Mouse (Mus musculus): ENCODE measurements around the gene Gstm7. TPM values are rescaled to one million over a fixed set of nuclear protein-coding genes. Genes with fewer than 3 reads are reported as not detected.
"Not testable (repeated sequence)": the region's sequence is repeated elsewhere in the genome, so short reads cannot be mapped to it uniquely, and the experiment has no call there.

Gene Gstm7
- 37.7 and 38.9 TPM in 2 replicates for polyA plus RNA-seq (2016; fragmentation: Nextera tagmentation; extraction: Ambion mirVana)

DNA sequence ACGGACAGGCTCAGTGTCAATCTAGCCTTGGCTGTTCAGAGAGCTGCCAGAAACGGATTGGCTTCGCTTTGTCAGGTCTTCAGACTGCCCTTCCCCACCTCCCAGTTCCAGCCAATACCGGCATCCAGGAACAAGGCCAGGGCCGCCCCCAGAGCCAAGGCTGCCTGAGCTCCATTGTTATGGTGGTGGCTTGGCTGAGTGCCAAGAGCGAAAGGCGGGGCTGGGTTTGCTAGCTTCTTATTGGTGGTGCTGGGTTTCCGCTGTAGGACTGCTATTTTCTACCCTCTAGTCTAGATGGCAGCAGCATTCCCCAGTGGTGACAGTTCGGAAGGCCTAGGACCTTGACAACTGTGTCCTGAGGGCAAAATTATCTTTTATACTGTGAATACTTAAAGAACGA lies at the start of gene Gstm7:
TSS of gene Gstm7 (minus strand) at position 148 of the 400 bp plus-strand sequence.
- ATAC-seq (ENCODE audit: insufficient number of reproducible peaks, insufficient read depth, low FRiP score, low TSS enrichment, low read depth), result peak; percentile 96
- Histone ChIP-seq H3K9me3 (no peaks in the 10 kb centered on the region), H3K36me3 (no peaks in the 10 kb centered on the region), H3K9ac (replicated peaks) (peak within 1 kb of the TSS; percentile 23; the same call in 1 of the 2 replicates), H3K27me3 (no peaks in the 10 kb centered on the region; the same call in 1 of the 2 replicates), H3K27ac (peak within 1 kb of the TSS; percentile 68), H3K4me3 (replicated peaks) (peak within 1 kb of the TSS; percentile 30), H3K4me1 (replicated peaks) (0 out of 2 replicates have a peak, but pooled peaks cover 6% of the 10 kb centered on the region), H3K4me2 (peak within 1 kb of the TSS; percentile 57)
- WGBS, result 8% methylated on average over 10 of the region's 10 CpGs

DNA sequence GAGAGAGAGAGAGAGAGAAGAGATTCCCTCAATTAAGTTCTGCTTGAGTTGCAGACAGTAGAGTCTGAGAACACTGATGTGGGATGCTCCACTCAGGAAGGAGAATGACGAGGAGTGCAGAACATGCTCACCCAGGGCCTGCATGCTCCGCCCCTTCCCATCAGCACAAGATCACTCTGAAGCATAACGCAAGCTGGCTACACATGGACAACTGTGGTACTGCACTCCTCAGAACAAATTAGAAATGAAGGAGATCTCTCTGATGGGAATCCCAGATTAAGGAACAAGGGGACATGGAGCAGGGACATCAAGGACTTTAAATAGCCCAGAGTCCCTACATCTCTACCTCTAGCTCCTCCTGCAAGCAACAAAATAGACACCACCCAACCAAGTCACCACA lies 49.6 kb upstream of the Gstm7 start:
- Histone ChIP-seq H3K27me3 (no peaks in the 10 kb centered on the region), H3K27ac (no peak overlapping the region), H3K9me3 (no peaks in the 10 kb centered on the region), H3K4me1 (replicated peaks) (peaks cover 2% of the 10 kb centered on the region; the same call in 1 of the 2 replicates), H3K9ac (replicated peaks) (no peak overlapping the region), H3K36me3 (no peaks in the 10 kb centered on the region), H3K4me2 (no peak overlapping the region), H3K4me3 (replicated peaks) (no peak overlapping the region)
- WGBS, result 66% methylated on average over 3 of the region's 3 CpGs
- no peak for ATAC-seq (ENCODE audit: insufficient number of reproducible peaks, insufficient read depth, low FRiP score, low TSS enrichment, low read depth)

DNA sequence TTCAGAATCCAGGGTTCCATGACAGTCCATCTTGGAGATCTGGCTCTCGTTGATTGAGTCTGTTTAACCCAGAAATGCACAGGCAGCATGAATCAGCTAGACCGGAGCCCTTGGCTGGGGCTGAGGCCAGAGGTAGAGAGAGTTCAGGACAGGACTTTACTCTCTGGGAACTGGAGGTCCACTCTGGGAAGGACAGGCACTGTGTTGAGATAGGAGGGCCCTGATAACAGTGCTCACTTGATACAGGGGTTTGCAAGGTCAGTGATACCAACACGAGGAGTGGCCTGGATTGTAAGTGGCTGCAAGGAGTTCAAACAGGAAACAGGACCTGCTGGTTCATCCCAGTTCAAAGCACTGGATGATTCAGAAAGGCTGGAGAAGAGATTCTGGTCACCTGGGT lies 46.1 kb upstream of the Gstm7 start:
- H3K4me3 ChIP-seq (replicated peaks), result no peak overlapping the region
- H3K27me3 ChIP-seq, result no peaks in the 10 kb centered on the region; the same call in 1 of the 2 replicates
- H3K9me3 ChIP-seq, result no peaks in the 10 kb centered on the region
- ATAC-seq (ENCODE audit: insufficient number of reproducible peaks, insufficient read depth, low FRiP score, low TSS enrichment, low read depth), result no peak
- no peaks in the 10 kb centered on the region for H3K4me1 ChIP-seq (replicated peaks)
- H3K9ac ChIP-seq (replicated peaks), result no peak overlapping the region
- H3K27ac ChIP-seq, result no peak overlapping the region
- no peak overlapping the region for H3K4me2 ChIP-seq
- no peaks in the 10 kb centered on the region for H3K36me3 ChIP-seq
- 79% methylated on average over 3 of the region's 3 CpGs for WGBS

DNA sequence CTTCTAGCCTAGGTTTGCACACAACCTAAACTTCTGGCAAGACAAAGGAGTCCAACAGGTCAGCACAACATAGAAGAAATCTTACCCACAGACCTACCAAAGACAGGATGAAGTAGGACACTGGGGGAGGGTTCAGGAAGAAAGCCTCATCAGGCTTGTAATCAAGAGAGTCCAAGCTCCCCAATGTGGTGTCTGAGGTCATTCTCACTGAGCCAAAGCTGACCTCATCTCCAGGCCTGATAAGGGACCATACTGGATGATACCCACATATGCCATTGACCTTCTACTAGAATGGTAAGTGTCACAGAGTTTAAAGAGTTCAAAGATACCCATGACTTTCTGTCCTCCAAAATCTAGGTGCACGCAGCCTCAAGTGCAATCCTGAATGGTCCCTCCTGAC lies 42.6 kb upstream of the Gstm7 start:
- ATAC-seq (ENCODE audit: insufficient number of reproducible peaks, insufficient read depth, low FRiP score, low TSS enrichment, low read depth), result no peak
- Histone ChIP-seq H3K4me3 (replicated peaks) (no peak overlapping the region), H3K4me2 (no peak overlapping the region), H3K9ac (replicated peaks) (no peak overlapping the region), H3K9me3 (no peaks in the 10 kb centered on the region), H3K36me3 (no peaks in the 10 kb centered on the region), H3K4me1 (replicated peaks) (no peaks in the 10 kb centered on the region), H3K27ac (no peak overlapping the region), H3K27me3 (no peaks in the 10 kb centered on the region; the same call in 1 of the 2 replicates)
- WGBS, result 92% methylated on average over 1 of the region's 1 CpGs

DNA sequence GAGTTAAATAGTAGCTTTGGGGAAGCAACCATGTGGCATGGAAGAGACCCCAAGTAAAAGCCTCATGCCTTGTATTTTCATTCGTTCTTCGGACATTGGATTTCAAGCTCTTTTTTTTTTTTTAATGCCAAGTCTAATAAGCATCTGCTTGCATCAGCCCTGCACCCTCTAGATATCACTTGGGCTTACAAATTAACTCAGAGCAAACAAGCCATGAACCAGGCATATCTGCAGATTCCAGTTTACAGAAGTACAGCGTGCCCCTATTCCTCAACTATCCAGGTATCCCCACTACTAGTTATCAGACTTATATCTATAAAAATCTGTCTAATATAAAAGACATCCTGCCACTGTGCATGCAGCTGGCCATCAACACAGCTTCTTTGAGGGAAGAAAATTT lies 40.5 kb upstream of the Gstm7 start:
- H3K9me3 ChIP-seq, result no peaks in the 10 kb centered on the region
- WGBS, result 88% methylated on average over 3 of the region's 3 CpGs

DNA sequence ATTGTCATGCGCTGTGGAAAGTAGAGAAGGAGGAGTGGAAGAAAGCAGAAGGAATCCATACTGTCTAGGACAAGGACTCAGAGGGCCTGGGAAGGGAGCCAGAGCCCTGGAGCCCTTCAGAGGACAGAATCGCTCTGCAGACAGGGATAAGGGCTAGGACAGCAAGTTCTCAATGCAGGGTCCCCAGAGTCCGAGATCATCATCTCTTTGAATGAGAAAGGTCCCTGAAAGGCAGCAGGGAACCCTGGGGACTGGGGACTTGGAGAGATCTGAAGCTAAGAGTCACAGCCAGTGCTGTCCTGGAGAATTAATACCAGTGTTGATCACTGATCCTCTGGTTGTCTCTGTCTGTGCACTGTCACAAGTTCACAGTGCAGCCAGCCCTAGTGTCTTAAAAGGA lies 39.5 kb upstream of the Gstm7 start:
- not testable (repeated sequence) for H3K4me3 ChIP-seq (replicated peaks); H3K9ac ChIP-seq (replicated peaks); H3K27me3 ChIP-seq; H3K4me2 ChIP-seq; ATAC-seq (ENCODE audit: insufficient number of reproducible peaks, insufficient read depth, low FRiP score, low TSS enrichment, low read depth); H3K36me3 ChIP-seq; H3K27ac ChIP-seq; H3K4me1 ChIP-seq (replicated peaks); H3K9me3 ChIP-seq
- WGBS, result 56% methylated on average over 3 of the region's 3 CpGs

More for the DNA sequence above, 40.5 kb upstream of the Gstm7 start:
- no peaks in the 10 kb centered on the region for H3K36me3 ChIP-seq
- no peak for ATAC-seq (ENCODE audit: insufficient number of reproducible peaks, insufficient read depth, low FRiP score, low TSS enrichment, low read depth)
- no peak overlapping the region for H3K9ac ChIP-seq (replicated peaks)
- no peaks in the 10 kb centered on the region; the same call in 1 of the 2 replicates for H3K27me3 ChIP-seq
- H3K4me3 ChIP-seq (replicated peaks), result no peak overlapping the region
- H3K4me2 ChIP-seq, result no peak overlapping the region
- H3K4me1 ChIP-seq (replicated peaks), result no peaks in the 10 kb centered on the region
- no peak overlapping the region for H3K27ac ChIP-seq

DNA sequence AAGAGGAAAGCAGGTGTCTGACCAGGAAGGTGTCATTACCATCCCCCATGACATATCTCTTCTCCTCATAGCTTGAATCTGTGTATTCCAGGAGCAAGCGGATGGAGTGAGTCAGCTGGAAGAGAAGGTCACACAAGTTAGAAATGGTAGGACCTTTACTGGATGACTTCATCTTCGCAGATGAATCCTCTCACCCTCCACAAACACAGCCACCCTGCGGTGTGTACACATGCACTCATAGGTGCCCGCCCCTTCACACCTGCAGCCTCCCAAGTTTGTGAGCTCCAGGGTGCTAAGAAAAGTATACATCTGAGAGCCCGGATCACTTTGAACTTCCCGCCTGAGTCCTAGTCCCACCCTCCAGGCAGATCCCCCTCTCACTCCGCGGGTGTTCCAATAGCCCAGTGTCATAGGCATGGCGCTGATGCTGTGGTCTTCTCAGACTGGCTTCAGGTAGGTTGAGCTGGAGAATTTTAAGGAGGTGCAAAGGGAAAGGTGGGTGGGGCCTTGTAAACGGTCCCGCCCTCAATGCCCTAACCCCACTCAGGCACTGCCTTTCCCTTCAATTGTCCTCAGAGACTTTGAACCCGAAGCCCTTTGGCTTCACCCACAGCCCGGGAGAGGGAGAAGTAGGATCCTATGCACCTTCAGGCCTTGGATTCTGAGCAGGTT lies 37.2 kb upstream of the Gstm7 start, which contains the start of gene Gstm3:
TSS of gene Gstm3 (minus strand) at position 560 of the 672 bp plus-strand sequence.
- H3K9me3 ChIP-seq, result no peaks in the 10 kb centered on the region
- no peak within 1 kb of the TSS for H3K9ac ChIP-seq (replicated peaks)
- H3K27ac ChIP-seq, result no peak within 1 kb of the TSS
- no peak within 1 kb of the TSS for H3K4me3 ChIP-seq (replicated peaks)
- 50% methylated on average over 13 of the region's 13 CpGs for WGBS
- H3K4me2 ChIP-seq, result no peak within 1 kb of the TSS
- H3K4me1 ChIP-seq (replicated peaks), result no peaks in the 10 kb centered on the region
- no peaks in the 10 kb centered on the region for H3K36me3 ChIP-seq
- no peaks in the 10 kb centered on the region; the same call in 1 of the 2 replicates for H3K27me3 ChIP-seq
- ATAC-seq (ENCODE audit: insufficient number of reproducible peaks, insufficient read depth, low FRiP score, low TSS enrichment, low read depth), result 0 out of 2 replicates have a peak, but pooled peaks have one; percentile 47

DNA sequence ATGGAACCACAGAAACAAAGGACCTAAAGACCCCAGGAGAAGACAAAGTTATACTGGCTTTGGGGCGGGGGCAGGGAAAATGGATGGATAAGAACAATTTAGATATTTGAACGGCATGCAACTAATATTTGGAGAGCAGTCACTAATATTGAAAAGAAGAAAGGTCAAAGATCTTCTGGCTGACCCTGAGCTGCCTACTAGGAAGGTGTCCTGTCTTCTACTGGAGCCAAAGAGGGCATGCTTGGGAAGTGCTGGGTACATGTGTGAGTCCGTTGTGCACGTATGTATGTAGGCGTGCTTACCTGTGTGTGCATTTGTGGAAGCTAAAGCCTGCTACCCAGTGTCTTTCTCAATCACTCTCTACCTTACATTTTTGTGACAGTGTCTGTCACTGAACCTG lies 35.0 kb upstream of the Gstm7 start:
- Histone ChIP-seq H3K4me2 (no peak overlapping the region), H3K36me3 (no peaks in the 10 kb centered on the region), H3K4me3 (replicated peaks) (no peak overlapping the region), H3K9ac (replicated peaks) (no peak overlapping the region), H3K9me3 (no peaks in the 10 kb centered on the region), H3K4me1 (replicated peaks) (no peaks in the 10 kb centered on the region), H3K27me3 (no peaks in the 10 kb centered on the region), H3K27ac (no peak overlapping the region)
- WGBS, result 91% methylated on average over 5 of the region's 5 CpGs
- ATAC-seq (ENCODE audit: insufficient number of reproducible peaks, insufficient read depth, low FRiP score, low TSS enrichment, low read depth), result no peak

DNA sequence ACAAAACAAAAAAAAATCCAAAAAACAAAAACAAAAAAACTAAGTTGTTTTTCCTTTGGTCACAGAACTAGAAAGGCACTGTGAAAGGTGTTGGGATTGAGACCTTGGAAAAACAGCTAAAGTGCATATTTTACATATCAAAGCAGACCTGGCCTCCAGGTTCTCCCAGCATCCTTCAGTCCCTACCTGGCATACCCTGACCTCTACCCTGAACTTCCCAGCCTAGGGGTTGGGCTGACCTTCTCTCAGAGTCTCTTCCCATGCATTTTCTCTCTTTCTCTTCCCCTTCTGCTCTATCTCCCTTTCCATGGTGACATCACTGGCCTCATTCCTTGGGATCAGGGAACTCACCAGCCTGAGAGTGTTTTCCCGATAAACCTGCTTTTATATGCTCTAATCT lies 34.0 kb upstream of the Gstm7 start:
- Histone ChIP-seq H3K27me3 (no peaks in the 10 kb centered on the region), H3K27ac (no peak overlapping the region), H3K4me3 (replicated peaks) (no peak overlapping the region), H3K36me3 (no peaks in the 10 kb centered on the region), H3K9me3 (no peaks in the 10 kb centered on the region), H3K9ac (replicated peaks) (no peak overlapping the region), H3K4me2 (no peak overlapping the region), H3K4me1 (replicated peaks) (no peaks in the 10 kb centered on the region)
- ATAC-seq (ENCODE audit: insufficient number of reproducible peaks, insufficient read depth, low FRiP score, low TSS enrichment, low read depth), result no peak
- 78% methylated on average over 1 of the region's 1 CpGs for WGBS

DNA sequence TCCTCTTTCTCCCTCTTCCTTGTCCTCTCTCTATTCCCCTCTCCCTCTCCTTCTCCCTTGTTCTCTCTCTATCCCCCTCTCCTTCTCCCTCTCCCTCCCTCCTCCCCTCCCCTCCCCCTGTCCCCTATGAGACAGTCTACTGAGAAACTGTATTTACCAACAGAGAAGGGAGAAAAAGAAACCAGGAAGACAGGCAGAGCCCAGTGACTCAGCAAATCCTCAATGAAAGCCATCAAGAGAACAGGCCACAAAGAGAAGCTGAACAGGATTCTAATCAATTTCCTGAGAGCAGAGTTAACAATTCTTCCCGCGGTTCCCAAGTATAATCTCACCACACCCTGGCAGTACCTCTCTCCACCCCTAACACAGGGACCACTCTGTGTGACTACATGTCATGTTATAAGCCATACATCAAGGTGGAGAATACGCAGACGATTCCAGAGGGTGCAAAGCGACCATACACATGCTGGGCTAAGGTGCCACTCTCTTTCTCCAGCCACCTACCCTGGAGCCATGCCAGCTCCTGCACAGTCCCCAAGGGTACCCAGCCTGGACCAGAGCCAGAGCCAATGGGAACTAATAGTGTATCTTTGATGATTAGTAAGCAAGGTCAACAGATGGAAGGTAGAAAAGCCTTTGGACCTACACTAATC lies 33.2 kb upstream of the Gstm7 start:
- Histone ChIP-seq H3K4me2 (no peak overlapping the region), H3K36me3 (no peaks in the 10 kb centered on the region)

DNA sequence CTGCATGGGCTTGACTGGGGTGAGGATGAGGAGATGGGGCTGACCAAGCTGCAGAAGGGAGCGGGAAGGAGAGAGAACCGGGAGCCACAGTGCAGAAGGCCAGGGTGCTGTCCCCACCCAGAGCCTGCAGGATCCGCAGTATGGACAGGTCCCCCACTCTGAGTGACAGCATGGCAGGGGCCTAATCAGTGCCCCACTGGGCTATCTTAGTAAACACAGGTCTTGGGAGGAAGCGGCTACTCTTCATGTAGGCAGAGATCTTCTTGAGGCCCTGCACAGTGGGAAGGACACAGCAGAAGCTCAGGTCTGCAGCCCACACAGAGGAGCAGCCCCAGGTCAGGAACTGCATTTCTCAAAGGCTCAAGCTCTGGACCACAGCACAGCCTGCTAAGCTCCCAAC lies 32.4 kb upstream of the Gstm7 start:
- no peak for ATAC-seq (ENCODE audit: insufficient number of reproducible peaks, insufficient read depth, low FRiP score, low TSS enrichment, low read depth)

More for the DNA sequence above, 33.2 kb upstream of the Gstm7 start:
- no peak overlapping the region for H3K4me3 ChIP-seq (replicated peaks)
- H3K27me3 ChIP-seq, result no peaks in the 10 kb centered on the region
- H3K27ac ChIP-seq, result no peak overlapping the region
- no peak for ATAC-seq (ENCODE audit: insufficient number of reproducible peaks, insufficient read depth, low FRiP score, low TSS enrichment, low read depth)
- H3K9ac ChIP-seq (replicated peaks), result no peak overlapping the region
- 69% methylated on average over 5 of the region's 5 CpGs for WGBS
- no peaks in the 10 kb centered on the region for H3K4me1 ChIP-seq (replicated peaks)
- H3K9me3 ChIP-seq, result no peaks in the 10 kb centered on the region

More for the DNA sequence above, 32.4 kb upstream of the Gstm7 start:
- H3K4me3 ChIP-seq (replicated peaks), result no peak overlapping the region
- no peaks in the 10 kb centered on the region for H3K4me1 ChIP-seq (replicated peaks)
- no peak overlapping the region for H3K4me2 ChIP-seq
- H3K27ac ChIP-seq, result no peak overlapping the region
- H3K27me3 ChIP-seq, result no peaks in the 10 kb centered on the region
- no peaks in the 10 kb centered on the region for H3K36me3 ChIP-seq
- no peaks in the 10 kb centered on the region for H3K9me3 ChIP-seq
- WGBS, result 84% methylated on average over 4 of the region's 4 CpGs
- H3K9ac ChIP-seq (replicated peaks), result no peak overlapping the region

Data from limb, embryonic 12.5 days (tissue).